Mouse (Mus musculus) liver, adult 2 months (tissue): ENCODE data around the gene Snai1.
A peak's percentile ranks its signal among the peaks of the same experiment; 100 is the strongest.

Source experiments
- CTCF ChIP-seq: fragments of 200-500 bp; IDR thresholded peaks from 2 replicates; pipeline ENCODE4 v1.5.1; 2011; ENCODE audit warnings: low read depth, low read length, control low read depth
- POLR2A ChIP-seq: fragments of 200-500 bp; IDR thresholded peaks from 2 replicates; pipeline ENCODE4 v1.6.1; 2011; ENCODE audit warnings: low read length, control low read depth; ENCODE audit not compliant: insufficient read depth; ENCODE audit errors: extremely low read depth

DNA sequence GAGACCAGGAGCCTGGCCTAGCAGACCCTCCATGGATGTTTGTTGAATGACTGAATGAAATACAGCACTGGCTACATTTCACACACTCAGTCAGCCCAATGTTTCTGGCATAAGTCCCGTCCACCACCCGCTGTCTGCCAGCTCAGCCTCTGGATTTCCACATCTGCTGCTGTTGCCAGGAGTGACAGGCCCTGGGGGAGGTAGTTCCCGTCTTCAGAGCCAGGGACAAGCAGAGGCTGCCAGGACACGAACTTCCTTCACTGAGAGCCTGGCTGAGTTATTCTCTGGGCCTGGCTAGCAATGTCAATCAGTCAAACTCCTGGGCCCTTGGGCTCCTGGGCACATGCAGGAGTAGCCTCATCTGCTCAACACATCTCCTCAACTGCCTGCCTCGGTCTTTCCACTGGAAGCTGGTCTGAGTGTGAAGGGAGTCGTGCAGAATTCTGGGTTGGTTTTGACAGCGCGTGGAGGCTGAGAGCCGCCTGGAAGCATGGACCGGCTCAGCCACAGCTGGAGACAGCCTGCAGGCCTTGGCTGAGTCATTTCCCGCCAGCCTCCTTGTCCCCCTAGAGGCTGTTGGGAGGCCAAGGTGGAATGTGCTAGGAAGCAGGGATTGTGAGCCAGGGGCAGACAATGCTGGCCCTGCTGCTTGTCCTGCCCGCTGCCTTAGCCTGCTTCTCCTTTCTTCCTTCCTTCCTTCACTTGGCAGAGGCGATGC is 32.1 kb downstream of the Snai1 start:
- TF ChIP-seq POLR2A: no peak
- TF ChIP-seq CTCF: peak; percentile 29
